Mouse (Mus musculus): Measurements from ENCODE around the gene Slc44a3.

GRCm38 (mm10) chr3:121467094-121467552, 65.1 kb downstream of the Slc44a3 start:
- TF ChIP-seq CTCF (IDR thresholded peaks at IDR 0.05; ENCODE audit: control insufficient read depth, insufficient read depth, insufficient read length), result no peak
- TF ChIP-seq MYOG (IDR thresholded peaks at IDR 0.05; ENCODE audit: control insufficient read depth, extremely low read depth, insufficient read length), result no peak
- TF ChIP-seq FOSL1 (IDR thresholded peaks at IDR 0.05; ENCODE audit: insufficient read depth, low read length, poor library complexity, severe bottlenecking), result no peak
